Mouse (Mus musculus) forebrain, embryonic 11.5 days (tissue): Measurements from ENCODE around the gene Ttc6. TPM values are rescaled to one million over a fixed set of nuclear protein-coding genes. Genes with fewer than 3 reads are reported as not detected.

Experiments used
- ATAC-seq: fragments of 200-750 bp; cut with Nextera tagmentation; replicated peaks from 2 replicates; pipeline ENCODE4 v1.8.0; 2017; ENCODE audit warnings: moderate TSS enrichment; ENCODE audit not compliant: low FRiP score
- DNase-seq: peaks from one replicate; pipeline ENCODE4 v3.0.0-alpha.2; 2017; ENCODE audit warnings: low spot score
- H3K27ac ChIP-seq: fragments of 300-500 bp; sonication (generic); 2 replicates; pipeline ENCODE4 v1.5.1; 2014; ENCODE audit warnings: low read depth, low read length
- H3K27me3 ChIP-seq: fragments of 300-500 bp; sonication (generic); 2 replicates; pipeline ENCODE4 v1.6.1; 2014; ENCODE audit warnings: mild to moderate bottlenecking, low read length, mixed read lengths; ENCODE audit not compliant: control insufficient read depth, insufficient read depth
- H3K36me3 ChIP-seq: fragments of 300-500 bp; sonication (generic); 2 replicates; pipeline ENCODE4 v1.6.1; 2014; ENCODE audit warnings: mild to moderate bottlenecking, low read length, moderate library complexity, mixed read lengths; ENCODE audit not compliant: control insufficient read depth, insufficient read depth
- H3K4me1 ChIP-seq: fragments of 300-500 bp; sonication (generic); replicated peaks from 2 replicates; pipeline ENCODE4 v1.6.1; 2014; ENCODE audit warnings: low read length, mixed read lengths; ENCODE audit not compliant: control insufficient read depth, insufficient read depth
- H3K4me2 ChIP-seq: fragments of 300-500 bp; sonication (generic); 2 replicates; pipeline ENCODE4 v1.6.1; 2014; ENCODE audit warnings: low read depth, mild to moderate bottlenecking, low read length, moderate library complexity, mixed read lengths; ENCODE audit not compliant: severe bottlenecking
- H3K4me3 ChIP-seq: fragments of 300-500 bp; sonication (generic); 2 replicates; pipeline ENCODE4 v1.5.1; 2014; ENCODE audit warnings: low read depth, low read length
- H3K9ac ChIP-seq: fragments of 300-500 bp; sonication (generic); 2 replicates; pipeline ENCODE4 v1.6.1; 2014; ENCODE audit warnings: low read length
- H3K9me3 ChIP-seq: fragments of 300-500 bp; sonication (generic); 2 replicates; pipeline ENCODE4 v1.6.1; 2016; ENCODE audit warnings: low read length, mixed read lengths; ENCODE audit not compliant: control insufficient read depth
- WGBS: fragments of 180-500 bp; shearing (Covaris S2); extraction: QIAGEN DNeasy Blood & Tissue Kit; methylation state at CpG from one replicate; pipeline ENCODE4 v1.1.7; 2014; 5-methylcytosine and 5-hydroxymethylcytosine counted together
- polyA plus RNA-seq: library from polyadenylated mRNA; unstranded; fragments of >200 nt; fragmentation: Nextera tagmentation; extraction: Ambion mirVana; gene quantifications from 2 replicates; pipeline ENCODE4 v1.2.1, GENCODE M21; 2014

Ttc6 gene
- polyA plus RNA-seq: 0.44 and 0.57 TPM in 2 replicates

DNA sequence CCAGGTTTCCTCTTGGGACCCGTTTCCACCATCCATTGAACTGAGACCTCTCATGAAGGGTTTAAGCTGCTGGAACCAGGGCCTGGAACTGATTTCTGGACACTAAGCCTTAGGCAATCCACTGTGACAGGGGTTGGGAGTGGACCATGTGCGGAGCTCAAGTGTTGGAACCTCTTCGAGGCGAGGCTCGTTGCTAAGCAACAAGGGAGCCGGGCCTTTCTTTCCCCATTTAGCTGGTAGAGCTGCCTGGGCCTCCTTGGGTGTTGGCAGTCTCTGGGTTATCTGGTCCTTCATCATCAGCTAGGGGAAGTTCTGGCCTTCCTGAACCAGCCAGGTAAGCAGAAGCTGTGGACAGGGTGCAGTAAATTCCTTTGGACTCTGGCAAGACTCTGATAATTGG, at the start of gene Ttc6:
Ttc6 (plus strand) TSS at position 205 of the 400 bp plus-strand sequence.
- WGBS: 85% methylated on average over 6 of the region's 6 CpGs

DNA sequence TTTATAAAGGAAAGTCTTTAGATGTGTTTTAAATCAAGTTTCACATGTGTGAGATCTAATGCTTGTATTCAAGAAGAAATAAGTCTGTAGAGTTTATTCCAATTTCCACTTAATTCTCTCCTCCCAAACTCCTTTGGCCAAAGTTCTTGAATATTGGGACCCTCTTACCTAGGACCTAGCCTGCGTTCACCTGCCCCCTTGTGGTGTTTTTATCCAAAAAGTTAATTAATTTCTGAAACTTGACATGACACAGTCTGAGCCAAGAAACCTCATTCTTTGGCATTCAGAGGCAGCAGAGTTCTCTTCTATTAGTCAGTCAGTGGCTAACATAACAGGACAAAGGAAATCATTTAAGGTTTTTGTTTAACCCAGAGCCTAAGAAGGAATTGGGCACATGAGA, 49.4 kb upstream of the Ttc6 start:
- H3K4me1 ChIP-seq: no peaks in the 10 kb centered on the region
- no peak for ATAC-seq
- H3K27me3 ChIP-seq: no peaks in the 10 kb centered on the region
- no peak overlapping the region for H3K4me3 ChIP-seq
- H3K9ac ChIP-seq: no peak overlapping the region
- H3K9me3 ChIP-seq: no peaks in the 10 kb centered on the region
- H3K27ac ChIP-seq: no peak overlapping the region
- 38% methylated on average over 1 of the region's 1 CpGs for WGBS
- DNase-seq: no peak
- no peaks in the 10 kb centered on the region for H3K36me3 ChIP-seq
- no peak overlapping the region for H3K4me2 ChIP-seq

More for the DNA sequence above, at the start of gene Ttc6:
- no peaks in the 10 kb centered on the region for H3K9me3 ChIP-seq
- H3K4me3 ChIP-seq: no peak within 1 kb of the TSS
- H3K9ac ChIP-seq: no peak within 1 kb of the TSS
- no peak within 1 kb of the TSS for H3K4me2 ChIP-seq
- no peaks in the 10 kb centered on the region for H3K27me3 ChIP-seq
- no peak within 1 kb of the TSS for H3K27ac ChIP-seq
- no peak for ATAC-seq
- DNase-seq: no peak
- H3K4me1 ChIP-seq: no peaks in the 10 kb centered on the region
- H3K36me3 ChIP-seq: no peaks in the 10 kb centered on the region

DNA sequence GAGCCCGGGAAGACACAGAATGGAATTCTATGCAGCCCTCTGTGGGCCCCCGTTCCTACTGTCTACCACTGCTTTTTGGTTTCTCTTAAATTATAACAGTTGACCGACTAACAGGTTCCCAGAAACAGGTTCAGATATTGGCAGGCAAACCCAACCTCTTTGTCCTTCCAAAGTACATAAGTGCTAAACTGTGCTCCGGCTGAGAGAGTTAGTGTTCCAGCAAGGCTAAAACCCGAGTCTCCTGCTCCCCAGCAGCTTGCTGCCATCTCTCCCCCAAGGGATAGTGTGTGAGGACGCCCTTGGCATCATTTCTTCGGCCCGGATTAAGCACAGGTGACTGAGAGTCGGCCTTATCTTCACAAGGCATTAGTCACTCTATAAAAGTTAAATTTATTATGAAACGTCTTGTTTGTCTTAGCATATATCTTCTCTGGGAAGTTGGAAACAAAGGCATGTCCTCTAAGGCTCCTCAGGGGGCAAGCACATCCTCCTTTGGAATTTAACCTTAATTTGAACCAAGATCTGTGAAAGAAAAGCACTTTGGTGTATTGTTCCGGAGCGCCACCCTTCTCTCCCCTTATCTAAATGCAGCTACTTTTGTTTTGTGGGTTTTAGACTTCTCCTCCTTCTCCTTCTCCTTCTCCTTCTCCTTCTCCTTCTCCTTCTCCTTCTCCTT, 48.1 kb upstream of the Ttc6 start:
- no peak overlapping the region for H3K4me2 ChIP-seq
- ATAC-seq (no peak), DNase-seq (no peak)
- H3K9ac ChIP-seq: no peak overlapping the region
- no peaks in the 10 kb centered on the region for H3K27me3 ChIP-seq
- H3K4me1 ChIP-seq: no peaks in the 10 kb centered on the region
- H3K9me3 ChIP-seq: no peaks in the 10 kb centered on the region
- H3K4me3 ChIP-seq: no peak overlapping the region
- H3K36me3 ChIP-seq: no peaks in the 10 kb centered on the region
- H3K27ac ChIP-seq: no peak overlapping the region
- 46% methylated on average over 12 of the region's 12 CpGs for WGBS

DNA sequence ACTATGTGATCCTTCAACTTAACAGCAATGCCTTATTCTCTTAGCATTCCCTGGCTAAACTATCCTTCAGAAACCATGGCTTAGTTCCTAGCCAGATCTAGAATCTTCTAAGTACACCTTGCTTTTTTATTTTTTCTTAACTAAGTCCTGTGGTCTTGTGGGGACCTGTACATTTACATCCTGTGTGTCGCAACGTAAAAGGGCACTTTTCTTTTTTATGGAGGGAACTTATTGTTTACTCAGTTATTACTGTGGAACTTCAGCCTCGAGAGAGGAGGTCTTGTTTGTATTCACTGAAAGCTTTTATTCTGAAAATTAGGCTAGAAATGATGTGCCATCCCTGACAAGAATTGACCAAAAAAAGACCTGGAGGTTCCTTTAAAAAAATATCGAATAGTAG, 35.6 kb upstream of the Ttc6 start:
- ATAC-seq (no peak), DNase-seq (no peak)
- no peak overlapping the region for H3K4me2 ChIP-seq
- H3K36me3 ChIP-seq: no peaks in the 10 kb centered on the region
- H3K9ac ChIP-seq: no peak overlapping the region
- 0 out of 2 replicates have a peak, but pooled peaks cover 2% of the 10 kb centered on the region for H3K4me1 ChIP-seq
- no peak overlapping the region for H3K27ac ChIP-seq
- 84% methylated on average over 4 of the region's 4 CpGs for WGBS
- peaks cover 26% of the 10 kb centered on the region for H3K27me3 ChIP-seq
- no peaks in the 10 kb centered on the region for H3K9me3 ChIP-seq
- H3K4me3 ChIP-seq: no peak overlapping the region

DNA sequence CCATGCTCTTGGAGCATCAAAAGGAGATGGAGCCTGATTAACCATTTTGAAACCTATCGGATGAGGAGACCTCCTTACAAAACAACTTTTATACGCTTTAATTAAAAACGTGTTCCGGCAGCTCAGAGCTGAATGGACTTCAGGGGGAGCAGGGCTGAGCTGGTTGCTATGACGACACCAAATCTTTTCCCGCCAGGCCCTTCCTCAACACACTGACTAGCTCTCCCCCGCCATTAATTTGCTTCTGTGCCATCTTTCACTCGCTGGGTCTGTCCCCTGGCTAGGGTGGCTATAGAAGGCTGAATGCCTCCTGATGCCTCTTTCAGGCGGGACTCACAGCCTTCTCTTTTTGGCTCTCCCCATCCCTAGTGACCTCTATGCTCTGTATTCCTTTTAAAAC, 33.4 kb upstream of the Ttc6 start:
- no peak overlapping the region for H3K4me2 ChIP-seq
- DNase-seq: peak; percentile 74
- no peaks in the 10 kb centered on the region for H3K36me3 ChIP-seq
- H3K27ac ChIP-seq: no peak overlapping the region
- peak; percentile 81 for ATAC-seq
- no peaks in the 10 kb centered on the region for H3K9me3 ChIP-seq
- H3K9ac ChIP-seq: no peak overlapping the region
- peaks cover 45% of the 10 kb centered on the region for H3K27me3 ChIP-seq
- H3K4me1 ChIP-seq: peaks cover 5% of the 10 kb centered on the region; the same call in 1 of the 2 replicates
- under 1% methylated on average over 9 of the region's 9 CpGs for WGBS
- no peak overlapping the region for H3K4me3 ChIP-seq

DNA sequence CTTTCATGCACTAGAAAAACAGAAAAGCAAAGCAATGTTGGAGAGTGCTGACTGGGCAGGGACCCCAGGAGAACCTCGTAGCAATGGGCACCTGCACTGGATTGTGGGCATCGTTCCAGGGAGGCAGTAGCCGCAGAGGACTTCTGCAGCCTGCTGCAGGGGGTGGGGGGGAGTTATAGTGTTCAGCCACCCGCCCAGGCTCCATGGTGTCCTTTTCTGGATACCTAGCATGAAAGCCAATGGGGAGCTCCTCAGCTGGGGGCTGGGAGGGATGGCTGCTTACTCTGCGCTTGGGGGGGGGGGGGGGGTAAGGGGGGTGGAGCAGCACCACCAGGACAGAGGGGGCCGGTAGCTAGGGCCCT, 29.4 kb upstream of the Ttc6 start:
- Histone ChIP-seq H3K4me3 (no peak overlapping the region), H3K27me3 (peaks cover 69% of the 10 kb centered on the region), H3K9ac (no peak overlapping the region), H3K36me3 (no peaks in the 10 kb centered on the region), H3K4me1 (peaks cover 14% of the 10 kb centered on the region; the same call in 1 of the 2 replicates), H3K4me2 (peak overlapping the region; percentile 38), H3K9me3 (no peaks in the 10 kb centered on the region), H3K27ac (no peak overlapping the region)
- ATAC-seq (no peak), DNase-seq (peak; percentile 57)
- WGBS: 0% methylated on average over 5 of the region's 6 CpGs

DNA sequence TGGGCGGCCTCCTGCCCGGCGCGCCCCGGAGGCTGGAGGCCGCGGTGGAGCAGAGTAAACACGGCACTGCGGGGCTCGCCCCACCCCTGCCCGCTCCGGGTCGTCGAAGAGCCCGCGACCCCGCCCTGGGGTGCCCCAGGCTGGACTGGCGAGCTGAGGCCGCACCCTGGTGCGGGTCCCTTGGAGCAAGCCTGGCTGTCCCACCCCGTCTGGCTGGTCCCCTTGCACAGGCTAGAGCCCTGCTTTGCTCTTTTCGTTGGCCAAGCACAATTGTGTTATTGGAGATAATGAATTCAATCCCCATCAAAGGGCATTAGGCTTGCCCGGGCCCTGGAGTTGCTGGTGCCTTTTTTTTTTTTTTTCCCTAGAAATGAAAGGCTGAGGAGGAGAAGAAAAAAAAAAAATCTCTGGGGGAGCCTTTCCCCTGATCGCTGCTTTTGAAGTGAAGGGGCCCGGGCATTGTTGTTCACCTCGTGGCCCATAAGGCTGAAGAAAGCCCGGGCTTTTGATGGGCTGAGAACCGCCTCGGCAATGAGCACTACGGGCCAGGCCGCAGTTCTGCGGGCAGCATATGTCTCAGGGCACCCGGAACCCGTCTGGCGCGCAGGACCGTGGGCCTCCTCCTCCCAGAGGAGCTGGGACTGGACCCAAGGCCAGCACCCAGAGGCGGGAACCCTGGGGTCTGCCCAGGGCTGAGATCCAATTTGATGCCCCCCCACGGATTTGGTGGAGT, 28.9 kb upstream of the Ttc6 start:
- no peak overlapping the region for H3K27ac ChIP-seq
- H3K27me3 ChIP-seq: peaks cover 74% of the 10 kb centered on the region
- peaks cover 15% of the 10 kb centered on the region; the same call in 1 of the 2 replicates for H3K4me1 ChIP-seq
- H3K36me3 ChIP-seq: no peaks in the 10 kb centered on the region
- WGBS: 1% methylated on average over 39 of the region's 39 CpGs
- peak; percentile 76 for ATAC-seq
- H3K9me3 ChIP-seq: no peaks in the 10 kb centered on the region
- H3K4me2 ChIP-seq: peak overlapping the region; percentile 38
- peak; percentile 77 for DNase-seq
- no peak overlapping the region for H3K4me3 ChIP-seq
- no peak overlapping the region for H3K9ac ChIP-seq

DNA sequence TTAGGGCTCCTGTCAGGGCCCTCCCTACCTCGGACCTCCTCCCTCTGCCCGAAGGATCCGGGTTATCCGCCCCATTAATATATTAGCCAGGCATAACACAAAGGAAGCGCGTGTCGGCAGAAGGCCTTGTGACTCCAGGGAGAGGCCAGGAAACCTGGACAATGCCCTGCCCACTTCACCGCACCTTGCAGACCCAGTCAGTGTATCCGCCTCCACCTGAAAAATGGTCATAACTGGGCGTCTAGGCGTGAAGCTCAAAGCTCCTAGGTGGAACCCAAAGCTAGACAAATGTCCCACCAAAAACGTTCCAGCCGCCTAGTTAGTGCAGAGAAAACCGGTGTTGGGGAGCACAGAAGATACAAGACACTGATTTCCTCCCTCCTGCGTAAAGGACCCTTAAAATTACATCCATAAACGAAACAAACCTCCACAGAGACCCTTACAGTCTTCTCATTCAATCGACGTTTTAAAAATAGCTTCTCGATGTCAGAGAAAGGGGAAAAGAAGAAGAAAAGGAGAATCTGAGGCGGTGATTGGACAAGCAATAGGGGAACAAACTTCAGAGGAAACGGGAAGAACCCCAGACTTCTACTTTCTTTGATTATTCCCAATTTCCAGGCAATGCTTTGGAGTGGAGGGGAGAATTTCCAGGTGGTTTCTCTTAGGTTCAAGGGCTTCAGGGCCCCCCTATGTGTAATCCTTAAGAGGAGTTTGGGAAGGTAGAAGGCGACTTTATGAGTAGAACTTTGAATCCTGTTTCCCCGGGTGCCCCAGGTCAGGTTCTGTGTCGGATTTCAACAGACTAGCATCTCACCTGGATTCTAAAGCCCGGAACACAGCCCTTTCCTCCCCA, 27.6 kb upstream of the Ttc6 start:
- peaks cover 13% of the 10 kb centered on the region; the same call in 1 of the 2 replicates for H3K4me1 ChIP-seq
- no peak overlapping the region for H3K27ac ChIP-seq
- under 1% methylated on average over 25 of the region's 25 CpGs for WGBS
- no peak overlapping the region for H3K4me3 ChIP-seq
- no peak overlapping the region for H3K4me2 ChIP-seq
- no peaks in the 10 kb centered on the region for H3K36me3 ChIP-seq
- DNase-seq (peak; percentile 61), ATAC-seq (no peak)
- H3K27me3 ChIP-seq: peaks cover 79% of the 10 kb centered on the region
- H3K9ac ChIP-seq: no peak overlapping the region
- no peaks in the 10 kb centered on the region for H3K9me3 ChIP-seq
